Mouse (Mus musculus): ENCODE measurements around the gene Galr3. TPM values are rescaled to one million over a fixed set of nuclear protein-coding genes. Genes with fewer than 3 reads are reported as not detected.
A peak's percentile ranks its signal among the peaks of the same experiment; 100 is the strongest.
"Not testable (repeated sequence)": the region's sequence is repeated elsewhere in the genome, so short reads cannot be mapped to it uniquely, and the experiment has no call there.

Galr3 gene
- polyA plus RNA-seq, 1 experiment from 2014 or later: 0.12 TPM

DNA sequence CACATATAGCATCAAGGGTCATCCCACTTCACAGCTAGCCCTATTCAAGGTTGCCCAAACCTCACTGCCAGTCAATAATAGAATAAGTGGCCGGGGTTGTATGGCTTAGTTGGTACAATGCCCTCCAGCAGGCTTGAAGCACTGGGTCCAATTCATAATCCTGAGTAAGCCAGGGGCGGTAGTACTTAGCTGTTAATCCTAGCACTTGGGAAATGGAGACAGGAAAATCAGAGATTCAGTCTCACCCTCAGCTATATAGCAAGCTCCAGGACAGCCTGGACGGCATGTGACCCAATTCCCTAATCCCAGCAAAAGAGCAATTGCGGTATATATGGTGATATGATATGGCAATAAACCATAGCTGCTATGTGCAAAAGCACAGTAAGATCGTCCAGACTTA, 34.6 kb upstream of the Galr3 start:
- Histone ChIP-seq H3K36me3 (peaks cover 58% of the 10 kb centered on the region), H3K27me3 (no peaks in the 10 kb centered on the region), H3K27ac (no peak overlapping the region), H3K4me3 (replicated peaks) (no peak overlapping the region), H3K4me1 (peaks cover 17% of the 10 kb centered on the region), H3K9me3 (replicated peaks) (no peaks in the 10 kb centered on the region), H3K4me2 (no peak overlapping the region), H3K9ac (no peak overlapping the region)
- 94% methylated on average over 5 of the region's 5 CpGs for WGBS
- no peak for ATAC-seq (replicated peaks; ENCODE audit: low FRiP score)

DNA sequence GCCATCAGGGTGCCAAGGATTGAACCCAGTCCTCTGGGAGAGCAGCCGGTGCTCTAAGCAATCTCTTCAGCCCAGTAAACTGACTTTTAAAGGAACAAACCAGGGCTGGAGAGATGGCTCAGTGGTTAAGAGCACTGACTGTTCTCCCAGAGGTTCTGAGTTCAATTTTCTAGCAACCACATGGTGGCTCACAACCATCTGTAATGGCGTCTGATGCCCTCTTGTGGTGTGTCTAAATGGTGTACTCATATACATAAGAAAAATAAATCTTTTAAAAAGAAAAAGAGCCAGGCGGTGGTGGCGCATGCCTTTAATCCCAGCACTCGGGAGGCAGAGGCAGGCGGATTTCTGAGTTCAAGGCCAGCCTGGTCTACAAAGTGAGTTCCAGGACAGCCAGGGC, 33.8 kb upstream of the Galr3 start:
- H3K9me3 ChIP-seq (replicated peaks); H3K27me3 ChIP-seq; H3K4me3 ChIP-seq (replicated peaks); H3K27ac ChIP-seq; H3K9ac ChIP-seq; ATAC-seq (replicated peaks; ENCODE audit: low FRiP score); H3K4me2 ChIP-seq: not testable (repeated sequence)
- Histone ChIP-seq H3K36me3 (peaks cover 50% of the 10 kb centered on the region), H3K4me1 (peaks cover 12% of the 10 kb centered on the region)
- WGBS: 86% methylated on average over 6 of the region's 6 CpGs

GRCm38 (mm10) chr15:79009734-79010133, 32.0 kb upstream of the Galr3 start:
- Histone ChIP-seq H3K27me3 (no peaks in the 10 kb centered on the region), H3K9ac (no peak overlapping the region), H3K9me3 (replicated peaks) (no peaks in the 10 kb centered on the region), H3K4me1 (peaks cover 12% of the 10 kb centered on the region), H3K36me3 (peaks cover 31% of the 10 kb centered on the region), H3K4me2 (no peak overlapping the region), H3K4me3 (replicated peaks) (no peak overlapping the region), H3K27ac (no peak overlapping the region)
- ATAC-seq (replicated peaks; ENCODE audit: low FRiP score): no peak
- 61% methylated on average over 5 of the region's 5 CpGs for WGBS

DNA sequence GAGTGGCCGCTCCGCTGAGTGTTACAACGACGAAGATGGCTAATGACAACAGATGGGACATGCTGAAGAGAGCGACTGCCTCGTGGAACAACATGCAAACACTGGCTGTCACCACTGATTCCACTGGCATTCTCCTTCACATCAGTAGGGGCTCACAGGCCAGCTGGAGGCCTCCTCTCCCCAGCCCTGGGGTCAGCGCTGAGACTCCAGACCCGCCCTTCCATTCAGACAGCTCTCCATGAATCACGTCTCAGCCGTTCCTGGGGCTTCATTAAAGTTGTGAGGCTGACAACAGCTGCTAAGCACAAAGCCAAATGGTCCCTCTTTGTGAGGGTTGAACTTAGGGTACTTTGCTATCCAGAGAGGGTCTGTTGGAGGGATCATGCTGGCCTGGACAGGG, 30.1 kb upstream of the Galr3 start:
- H3K9ac ChIP-seq: no peak overlapping the region
- peaks cover 13% of the 10 kb centered on the region for H3K36me3 ChIP-seq
- no peak overlapping the region for H3K4me2 ChIP-seq
- H3K27me3 ChIP-seq: no peaks in the 10 kb centered on the region
- H3K27ac ChIP-seq: no peak overlapping the region
- no peak overlapping the region for H3K4me3 ChIP-seq (replicated peaks)
- ATAC-seq (replicated peaks; ENCODE audit: low FRiP score): no peak
- H3K9me3 ChIP-seq (replicated peaks): no peaks in the 10 kb centered on the region
- WGBS: 40% methylated on average over 10 of the region's 10 CpGs
- H3K4me1 ChIP-seq: peaks cover 14% of the 10 kb centered on the region

GRCm38 (mm10) chr15:79013382-79013781, 28.3 kb upstream of the Galr3 start:
- Histone ChIP-seq H3K36me3 (no peaks in the 10 kb centered on the region), H3K9ac (no peak overlapping the region), H3K27me3 (no peaks in the 10 kb centered on the region), H3K4me2 (no peak overlapping the region), H3K9me3 (replicated peaks) (no peaks in the 10 kb centered on the region), H3K27ac (no peak overlapping the region), H3K4me1 (peaks cover 24% of the 10 kb centered on the region), H3K4me3 (replicated peaks) (no peak overlapping the region)
- 48% methylated on average over 7 of the region's 7 CpGs for WGBS
- no peak for ATAC-seq (replicated peaks; ENCODE audit: low FRiP score)

- Histone ChIP-seq H3K9ac (no peak overlapping the region), H3K4me1 (peaks cover 32% of the 10 kb centered on the region), H3K4me3 (replicated peaks) (no peak overlapping the region), H3K4me2 (no peak overlapping the region), H3K36me3 (no peaks in the 10 kb centered on the region), H3K9me3 (replicated peaks) (no peaks in the 10 kb centered on the region), H3K27ac (peak overlapping the region; percentile 64), H3K27me3 (no peaks in the 10 kb centered on the region)
- WGBS: 18% methylated on average over 4 of the region's 4 CpGs
- peak; percentile 63; the same call in 1 of the 2 replicates for ATAC-seq (replicated peaks; ENCODE audit: low FRiP score)
Observed at GRCm38 (mm10) chr15:79018191-79018590, 23.5 kb upstream of the Galr3 start.

- no peaks in the 10 kb centered on the region for H3K9me3 ChIP-seq (replicated peaks)
- H3K27ac ChIP-seq: peak overlapping the region; percentile 64; the same call in 1 of the 2 replicates
- no peak overlapping the region for H3K4me2 ChIP-seq
- no peaks in the 10 kb centered on the region for H3K27me3 ChIP-seq
- H3K4me1 ChIP-seq: peaks cover 32% of the 10 kb centered on the region
- WGBS: 55% methylated on average over 3 of the region's 3 CpGs
- ATAC-seq (replicated peaks; ENCODE audit: low FRiP score): no peak
- no peak overlapping the region for H3K4me3 ChIP-seq (replicated peaks)
- H3K36me3 ChIP-seq: no peaks in the 10 kb centered on the region
- H3K9ac ChIP-seq: 0 out of 2 replicates have a peak overlapping the region, but pooled peaks have one; percentile 1
Observed at GRCm38 (mm10) chr15:79018886-79019285, 22.8 kb upstream of the Galr3 start.

DNA sequence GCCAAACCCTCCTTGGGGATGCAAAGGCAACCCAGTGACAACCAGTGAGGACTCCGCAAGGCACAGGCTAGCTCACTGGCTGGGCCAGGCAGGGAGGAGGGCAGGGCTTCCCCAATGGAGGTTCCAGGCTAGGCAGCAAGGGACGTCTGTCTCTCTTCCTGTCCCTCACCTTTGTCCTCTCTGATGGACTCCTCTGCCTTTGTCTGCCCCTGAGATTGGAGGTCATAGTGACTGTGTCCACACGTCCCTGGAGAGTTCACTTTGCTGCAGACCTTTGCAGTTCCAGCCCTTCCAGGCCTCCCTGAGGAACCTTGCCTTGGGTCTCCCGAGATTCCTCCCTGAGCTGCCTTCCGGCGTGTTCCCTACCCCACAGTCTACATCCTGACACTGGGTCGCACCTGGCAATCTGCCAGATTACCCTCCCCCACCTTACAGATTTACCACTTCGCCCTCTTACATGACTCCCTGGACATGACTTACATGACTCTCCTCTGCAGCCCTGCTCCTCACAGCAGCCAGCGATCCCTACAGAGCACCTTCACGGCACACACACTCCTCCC, 18.9 kb upstream of the Galr3 start:
- peaks cover 55% of the 10 kb centered on the region for H3K4me1 ChIP-seq
- no peak; the same call in 1 of the 2 replicates for ATAC-seq (replicated peaks; ENCODE audit: low FRiP score)

DNA sequence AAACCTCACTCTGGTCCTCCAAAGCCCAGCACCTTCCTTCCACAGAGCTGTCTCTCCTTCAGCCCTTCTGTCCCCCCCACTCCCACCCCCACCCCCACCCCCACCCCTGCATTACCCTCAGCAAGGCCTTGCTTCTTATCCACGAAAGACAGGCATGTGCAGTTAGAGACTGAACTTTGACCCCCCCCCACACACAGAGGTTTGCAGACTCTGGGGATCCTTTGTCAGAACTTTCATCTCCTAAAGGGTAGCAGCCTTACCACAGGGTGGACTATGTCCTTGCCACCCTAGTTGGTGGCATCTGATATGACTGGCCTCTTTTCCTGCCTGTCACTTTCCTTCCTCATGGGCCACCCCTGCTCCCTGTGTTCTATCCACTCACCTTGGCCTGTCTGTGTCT, 18.3 kb upstream of the Galr3 start:
- no peak overlapping the region for H3K27ac ChIP-seq
- H3K9me3 ChIP-seq (replicated peaks): no peaks in the 10 kb centered on the region
- H3K4me3 ChIP-seq (replicated peaks): no peak overlapping the region
- H3K4me1 ChIP-seq: peaks cover 48% of the 10 kb centered on the region
- no peaks in the 10 kb centered on the region for H3K27me3 ChIP-seq
- H3K9ac ChIP-seq: no peak overlapping the region
- ATAC-seq (replicated peaks; ENCODE audit: low FRiP score): no peak
- H3K4me2 ChIP-seq: no peak overlapping the region
- H3K36me3 ChIP-seq: no peaks in the 10 kb centered on the region
- 36% methylated on average over 1 of the region's 1 CpGs for WGBS

More for the DNA sequence above, 18.9 kb upstream of the Galr3 start:
- no peak overlapping the region for H3K27ac ChIP-seq
- H3K36me3 ChIP-seq: no peaks in the 10 kb centered on the region
- H3K27me3 ChIP-seq: no peaks in the 10 kb centered on the region
- no peak overlapping the region for H3K4me3 ChIP-seq (replicated peaks)
- no peak overlapping the region for H3K4me2 ChIP-seq
- 41% methylated on average over 10 of the region's 10 CpGs for WGBS
- H3K9ac ChIP-seq: no peak overlapping the region
- H3K9me3 ChIP-seq (replicated peaks): no peaks in the 10 kb centered on the region

DNA sequence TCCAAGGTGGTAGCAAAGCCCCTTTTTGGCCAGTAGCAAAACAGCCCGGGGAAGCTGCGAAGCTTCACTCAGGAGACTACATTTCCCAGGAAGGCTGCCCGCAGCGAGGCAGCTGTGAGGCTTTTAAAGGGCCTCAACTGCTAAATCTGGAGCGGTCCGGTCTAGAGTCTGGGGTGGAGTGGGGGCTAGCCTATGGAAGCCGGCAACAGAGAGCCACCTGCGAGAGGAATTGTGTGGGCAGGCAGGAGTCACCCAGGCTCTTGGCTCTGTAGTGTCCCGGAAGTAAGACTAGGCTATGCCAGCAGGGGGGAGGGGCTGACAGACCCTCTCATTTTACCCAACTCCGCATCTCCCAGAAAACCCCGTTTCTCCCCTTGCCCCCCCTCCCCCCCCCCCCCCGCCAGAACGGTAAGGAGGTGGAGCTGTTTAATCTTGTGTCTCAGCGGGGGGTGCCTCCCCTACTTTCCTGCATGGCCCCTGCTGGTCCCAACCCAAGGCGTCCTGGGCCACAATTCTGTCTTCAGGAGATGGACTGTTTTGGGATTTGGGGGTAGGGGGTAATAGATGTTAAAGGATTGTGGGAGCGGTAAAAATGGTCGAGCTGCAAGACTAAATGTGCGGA, 15.9 kb upstream of the Galr3 start:
- H3K27ac ChIP-seq: peak overlapping the region; percentile 95
- H3K9ac ChIP-seq: peak overlapping the region; percentile 30
- no peaks in the 10 kb centered on the region for H3K27me3 ChIP-seq
- WGBS: 9% methylated on average over 16 of the region's 18 CpGs
- no peaks in the 10 kb centered on the region for H3K36me3 ChIP-seq
- peak overlapping the region; percentile 97 for H3K4me2 ChIP-seq
- H3K9me3 ChIP-seq (replicated peaks): no peaks in the 10 kb centered on the region
- peak overlapping the region; percentile 11; the same call in 1 of the 2 replicates for H3K4me3 ChIP-seq (replicated peaks)
- no peak for ATAC-seq (replicated peaks; ENCODE audit: low FRiP score)
- H3K4me1 ChIP-seq: peaks cover 49% of the 10 kb centered on the region

GRCm38 (mm10) chr15:79026511-79027290, 15.0 kb upstream of the Galr3 start:
- Histone ChIP-seq H3K27ac (peak overlapping the region; percentile 95), H3K9me3 (replicated peaks) (no peaks in the 10 kb centered on the region), H3K4me2 (peak overlapping the region; percentile 97), H3K4me1 (peaks cover 58% of the 10 kb centered on the region), H3K4me3 (replicated peaks) (peak overlapping the region; percentile 66), H3K9ac (peak overlapping the region; percentile 99), H3K36me3 (no peaks in the 10 kb centered on the region), H3K27me3 (no peaks in the 10 kb centered on the region)
- WGBS: 48% methylated on average over 14 of the region's 14 CpGs
- ATAC-seq (replicated peaks; ENCODE audit: low FRiP score): no peak

All from kidney, embryonic 15.5 days (tissue).